In the genomic region with DNA sequence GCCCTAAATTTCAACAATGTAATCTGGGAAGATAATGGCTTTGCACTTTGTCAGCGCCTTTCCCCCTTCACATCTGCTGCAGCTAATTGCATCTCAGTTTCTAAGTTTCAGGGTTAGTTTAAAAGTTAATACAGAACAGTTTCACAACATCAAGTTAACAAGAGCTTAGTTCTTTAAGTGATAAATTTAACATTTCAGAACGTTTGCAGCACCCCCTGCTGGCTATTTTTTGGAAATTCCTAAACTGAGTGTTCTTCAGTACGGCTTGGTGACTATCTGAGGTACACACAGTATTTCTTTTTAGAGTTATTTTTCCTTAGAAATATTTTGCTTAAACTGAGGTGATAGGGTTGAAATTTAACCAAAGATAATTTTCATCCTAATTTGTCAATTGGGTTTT, we compare ENCODE assay signal across 8 mouse cellular contexts.
DNase-seq lines count a peak whose midpoint lies in the region; ATAC-seq and TF ChIP-seq lines count a peak whose summit lies in the region.

No protein-coding gene starts in this region.

- WGBS in liver, embryonic 14.5 days (ENCODE audit: insufficient replicate concordance), result 30% methylated on average over 3 of the region's 3 CpGs

- TF ChIP-seq CTCF in liver, embryonic 14.5 days (IDR thresholded peaks at IDR 0.05; ENCODE audit: low read depth), result peak; percentile 49; the same call in 1 of the 2 replicates

- no peak overlapping the region for H3K4me3 ChIP-seq in liver, embryonic 14.5 days (ENCODE audit: insufficient read depth in 1 of 2, low read depth in 2 of 2, low read length in 2 of 2)

- H3K27me3 ChIP-seq in liver, embryonic 14.5 days (ENCODE audit: control insufficient read depth, insufficient read depth, low read length), result no peaks in the 10 kb centered on the region

- H3K4me1 ChIP-seq in liver, embryonic 14.5 days (replicated peaks; ENCODE audit: control insufficient read depth in 2 of 2, insufficient read depth in 2 of 2, low read length in 1 of 2), result no peaks in the 10 kb centered on the region

- no peak overlapping the region for H3K9ac ChIP-seq in liver, embryonic 14.5 days (replicated peaks)

- DNase-seq in adrenal gland, adult 18-20 months (ENCODE audit: low spot score in 2 of 2), result peak; percentile 19 to 35
- DNase-seq in adrenal gland, postnatal 4 days (ENCODE audit: low spot score in 2 of 2), result no peak
- DNase-seq in left cerebral cortex, postnatal 10 days (ENCODE audit: extremely low spot score in 1 of 2, low spot score in 2 of 2), result peak; percentile 45 to 48
- DNase-seq in left cerebral cortex, postnatal 36 days (ENCODE audit: low spot score in 2 of 2), result no peak
- DNase-seq in adrenal gland, postnatal 25 days, result peak; percentile 23
- peak; percentile 19 to 48 (median 37) for DNase-seq in liver, embryonic 14.5 days (ENCODE audit: low read depth in 3 of 3, low spot score in 3 of 3)
- peak; percentile 40 to 73 for DNase-seq in spleen, postnatal 4 days (ENCODE audit: low spot score in 2 of 2)

- ATAC-seq in frontal cortex, adult (ENCODE audit: low TSS enrichment), result peak; percentile 64
- no peak for ATAC-seq in liver, embryonic 14.5 days (ENCODE audit: insufficient read depth)

- no peaks in the 10 kb centered on the region for H3K9me3 ChIP-seq in liver, embryonic 14.5 days (ENCODE audit: control insufficient read depth, low read length)

- H3K27ac ChIP-seq in liver, embryonic 14.5 days, result no peak overlapping the region

- H3K36me3 ChIP-seq in liver, embryonic 14.5 days (replicated peaks; ENCODE audit: control insufficient read depth, insufficient read depth, low read depth), result no peaks in the 10 kb centered on the region

- intact Hi-C loops in left cerebral cortex, postnatal 10 days (cut with DNase I), result loop anchor here (5.0 kb wide), 1 partner anchor 165 kb away; no protein-coding TSS in a partner anchor
- intact Hi-C loops in left cerebral cortex, postnatal 36 days (cut with DNase I), result loop anchor here (2.0 kb wide), 1 partner anchor 168 kb away; no protein-coding TSS in a partner anchor

- TF ChIP-seq EP300 in liver, embryonic 14.5 days (IDR thresholded peaks at IDR 0.05; ENCODE audit: low read depth), result no peak

- no peak overlapping the region for H3K4me2 ChIP-seq in liver, embryonic 14.5 days (ENCODE audit: low read depth)

Comparison
In these comparisons a context has a peak if more than half of its experiments do, and no peak if none do; other contexts are left out.
1. DNase-seq: peak in adrenal gland, adult 18-20 months (2 of 2), left cerebral cortex, postnatal 10 days (2 of 2), adrenal gland, postnatal 25 days (single experiment), liver, embryonic 14.5 days (3 of 3) and spleen, postnatal 4 days (2 of 2); none in adrenal gland, postnatal 4 days (0 of 2) and left cerebral cortex, postnatal 36 days (0 of 2).